Mouse (Mus musculus) myocyte (in vitro differentiated cells): ENCODE data around the gene Aven. TPM values are rescaled to one million over a fixed set of nuclear protein-coding genes. Genes with fewer than 3 reads are reported as not detected.

Source experiments
- H3K27me3 ChIP-seq: one replicate; pipeline ENCODE4 v1.6.1; 2011; ENCODE audit not compliant: control insufficient read depth, insufficient read depth, insufficient read length
- H3K36me3 ChIP-seq: one replicate; pipeline ENCODE4 v1.6.1; 2011; ENCODE audit not compliant: control insufficient read depth, insufficient read depth
- H3K4me2 ChIP-seq: one replicate; pipeline ENCODE4 v1.6.1; 2011; ENCODE audit warnings: low read depth, control low read depth
- H3K4me3 ChIP-seq: one replicate; pipeline ENCODE4 v1.5.1; 2011; ENCODE audit warnings: mild to moderate bottlenecking, control low read depth, moderate library complexity
- H3K79me2 ChIP-seq: one replicate; pipeline ENCODE4 v1.6.1; 2011; ENCODE audit not compliant: control insufficient read depth, insufficient read depth
- H3ac ChIP-seq: one replicate; pipeline ENCODE4 v1.6.1; 2011; ENCODE audit not compliant: control insufficient read depth, insufficient read length
- CEBPB ChIP-seq: IDR thresholded peaks from 2 replicates; pipeline ENCODE4 v1.6.1; 2011; ENCODE audit warnings: mild to moderate bottlenecking, moderate library complexity; ENCODE audit not compliant: poor library complexity, insufficient read depth, severe bottlenecking
- E2F4 ChIP-seq: IDR thresholded peaks from one replicate; pipeline ENCODE4 v1.6.1; 2011; ENCODE audit warnings: mild to moderate bottlenecking, control low read depth, moderate library complexity; ENCODE audit not compliant: insufficient read depth
- MAX ChIP-seq: IDR thresholded peaks from one replicate; pipeline ENCODE4 v1.6.1; 2011; ENCODE audit warnings: low read depth, mild to moderate bottlenecking, control low read depth
- MYOD1 ChIP-seq, 3 experiments: IDR thresholded peaks; one replicate each; pipeline ENCODE4 v1.6.1; 2011; ENCODE audit warnings: control low read depth in 2 of 3, low read depth in 2 of 3, mild to moderate bottlenecking in 2 of 3, moderate library complexity in 1 of 3; ENCODE audit not compliant: insufficient read length in 2 of 3, control insufficient read depth in 1 of 3
- MYOG ChIP-seq, 3 experiments: IDR thresholded peaks; one replicate each; pipeline ENCODE4 v1.6.1; 2011; ENCODE audit warnings: control low read depth in 2 of 3, low read depth in 2 of 3, mild to moderate bottlenecking in 2 of 3; ENCODE audit not compliant: insufficient read length in 2 of 3, control insufficient read depth in 1 of 3, insufficient read depth in 1 of 3
- POLR2A ChIP-seq: IDR thresholded peaks from one replicate; pipeline ENCODE4 v1.6.1; 2011; ENCODE audit warnings: low read depth, mild to moderate bottlenecking, control low read depth, moderate library complexity; ENCODE audit not compliant: insufficient read length
- POLR2AphosphoS2 ChIP-seq: IDR thresholded peaks from one replicate; pipeline ENCODE4 v1.6.1; 2011; ENCODE audit warnings: low read depth, control low read depth; ENCODE audit not compliant: insufficient read length
- SRF ChIP-seq: IDR thresholded peaks from one replicate; pipeline ENCODE4 v1.6.1; 2011; ENCODE audit warnings: low read depth; ENCODE audit not compliant: control insufficient read depth, insufficient read length
- TCF12 ChIP-seq: IDR thresholded peaks from one replicate; pipeline ENCODE4 v1.6.1; 2011; ENCODE audit warnings: mild to moderate bottlenecking, control low read depth; ENCODE audit not compliant: poor library complexity, insufficient read depth, severe bottlenecking
- TCF3 ChIP-seq: IDR thresholded peaks from one replicate; pipeline ENCODE4 v1.6.1; 2011; ENCODE audit warnings: low read depth, control low read depth; ENCODE audit not compliant: insufficient read length
- USF1 ChIP-seq: IDR thresholded peaks from one replicate; pipeline ENCODE4 v1.6.1; 2011; ENCODE audit warnings: low read depth, mild to moderate bottlenecking, control low read depth, moderate library complexity
- polyA plus RNA-seq: library from polyadenylated mRNA; unstranded; fragments of >200 nt; fragmentation: generic; extraction: Trizol; gene quantifications from one replicate; pipeline ENCODE4 v1.2.1, GENCODE M21; 2012; ENCODE audit warnings: missing spikeins

Gene Aven
- polyA plus RNA-seq, 1 experiment: 11.8 TPM

- H3K36me3 ChIP-seq: no peaks in the 10 kb centered on the region
Measured at GRCm38 (mm10) chr2:112526933-112527332, 34.2 kb downstream of the Aven start.

DNA sequence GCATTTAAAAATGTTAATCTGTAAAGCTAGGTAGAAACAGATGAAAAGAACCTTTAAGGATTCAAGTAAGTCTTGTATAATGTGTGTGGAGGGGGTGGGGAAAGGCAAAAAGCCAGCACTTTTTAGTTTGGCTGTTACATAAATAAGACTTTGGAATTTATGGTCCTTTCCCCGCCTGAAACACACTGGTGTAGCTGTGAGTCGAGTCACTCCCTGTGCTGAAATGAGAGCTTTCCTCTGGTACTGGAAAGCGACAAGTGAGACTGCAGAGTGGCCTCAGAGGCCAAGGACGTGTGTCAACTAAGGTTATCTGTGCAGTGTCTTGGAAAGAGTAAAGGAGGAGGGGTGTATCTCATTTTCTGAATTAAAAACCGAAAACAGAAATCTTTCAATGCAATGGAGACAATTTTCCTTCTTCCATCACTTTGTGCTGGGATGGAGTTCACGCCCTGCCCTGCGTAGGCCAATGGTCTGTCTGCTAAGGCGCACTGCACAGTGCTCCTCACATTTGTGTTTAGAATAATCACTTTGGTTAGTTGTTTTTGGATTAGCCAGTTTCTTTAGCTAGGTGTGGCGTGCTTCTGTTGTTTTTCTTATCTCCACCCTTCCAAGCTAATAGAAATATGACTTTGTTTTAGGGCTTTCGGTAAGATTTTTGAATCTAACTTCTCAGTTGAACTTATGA, 40.2 kb downstream of the Aven start:
- H3K4me2 ChIP-seq: no peak overlapping the region
- no peaks in the 10 kb centered on the region for H3K36me3 ChIP-seq
- H3K79me2 ChIP-seq: no peaks in the 10 kb centered on the region
- no peaks in the 10 kb centered on the region for H3K27me3 ChIP-seq
- H3ac ChIP-seq: no peak overlapping the region
- no peak for TF ChIP-seq CEBPB
- no peak for TF ChIP-seq MAX
- TF ChIP-seq USF1: no peak
- TF ChIP-seq POLR2AphosphoS2: no peak
- no peak for TF ChIP-seq POLR2A
- TF ChIP-seq MYOD1 (IDR thresholded peaks at IDR 0.05; ENCODE audit: control insufficient read depth in 1 of 3, insufficient read length in 2 of 3, low read depth in 2 of 3): no peak
- no peak for TF ChIP-seq TCF12
- no peak for TF ChIP-seq MYOG (IDR thresholded peaks at IDR 0.05; ENCODE audit: control insufficient read depth in 1 of 3, insufficient read depth in 1 of 3, insufficient read length in 2 of 3, low read depth in 2 of 3)
- no peak overlapping the region for H3K4me3 ChIP-seq

More at GRCm38 (mm10) chr2:112526933-112527332, 34.2 kb downstream of the Aven start:
- Histone ChIP-seq H3K79me2 (no peaks in the 10 kb centered on the region), H3K4me2 (no peak overlapping the region), H3ac (no peak overlapping the region), H3K4me3 (no peak overlapping the region), H3K27me3 (no peaks in the 10 kb centered on the region)
- TF ChIP-seq TCF3 (no peak), MYOD1 (IDR thresholded peaks at IDR 0.05; ENCODE audit: control insufficient read depth in 1 of 3, insufficient read length in 2 of 3, low read depth in 2 of 3) (no peak), POLR2A (no peak)

DNA sequence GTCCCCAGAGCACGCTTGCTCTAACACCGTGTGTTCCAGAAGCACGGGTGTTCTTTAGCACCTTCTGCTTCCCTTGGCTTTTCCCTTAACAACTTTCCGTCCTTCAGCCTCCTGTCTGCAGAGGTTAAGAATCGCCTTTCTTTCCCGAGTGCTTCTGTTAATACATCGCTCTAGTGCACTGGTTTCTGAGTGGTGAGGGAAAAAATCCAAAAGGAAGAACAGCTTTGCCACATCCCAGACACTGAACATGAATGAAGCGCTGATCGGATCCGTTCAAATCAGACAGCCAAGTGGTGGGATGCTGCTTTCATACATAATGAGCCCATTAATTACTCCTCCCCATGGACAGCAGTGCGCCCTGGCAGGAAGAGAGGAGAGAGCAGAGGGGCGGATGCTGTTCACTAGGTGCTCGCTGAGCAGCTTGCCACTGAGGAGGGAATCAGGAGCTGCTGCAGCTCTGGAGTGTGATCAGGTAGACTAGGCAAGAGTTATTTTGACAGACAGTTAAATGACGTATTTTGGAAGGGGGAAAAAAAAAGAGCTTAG, 42.0 kb downstream of the Aven start:
- no peak overlapping the region for H3K4me2 ChIP-seq
- no peaks in the 10 kb centered on the region for H3K27me3 ChIP-seq
- TF ChIP-seq MAX (no peak), POLR2AphosphoS2 (no peak)
- H3K4me3 ChIP-seq: no peak overlapping the region
- no peaks in the 10 kb centered on the region for H3K79me2 ChIP-seq
- no peaks in the 10 kb centered on the region for H3K36me3 ChIP-seq
- H3ac ChIP-seq: no peak overlapping the region

- no peak overlapping the region for H3K4me2 ChIP-seq
- TF ChIP-seq POLR2AphosphoS2 (no peak), MAX (no peak), SRF (no peak), MYOG (IDR thresholded peaks at IDR 0.05; ENCODE audit: control insufficient read depth in 1 of 3, insufficient read depth in 1 of 3, insufficient read length in 2 of 3, low read depth in 2 of 3) (no peak), MYOD1 (IDR thresholded peaks at IDR 0.05; ENCODE audit: control insufficient read depth in 1 of 3, insufficient read length in 2 of 3, low read depth in 2 of 3) (no peak), E2F4 (no peak), POLR2A (no peak), USF1 (no peak)
- H3K4me3 ChIP-seq: no peak overlapping the region
- H3K79me2 ChIP-seq: no peaks in the 10 kb centered on the region
- H3ac ChIP-seq: no peak overlapping the region
- no peaks in the 10 kb centered on the region for H3K27me3 ChIP-seq
- H3K36me3 ChIP-seq: no peaks in the 10 kb centered on the region
Measured at GRCm38 (mm10) chr2:112538783-112539182, 46.0 kb downstream of the Aven start.

GRCm38 (mm10) chr2:112541695-112542285, 49.0 kb downstream of the Aven start:
- no peak overlapping the region for H3K4me2 ChIP-seq
- no peak overlapping the region for H3ac ChIP-seq
- TF ChIP-seq POLR2A (no peak), MYOD1 (IDR thresholded peaks at IDR 0.05; ENCODE audit: control insufficient read depth in 1 of 3, insufficient read length in 2 of 3, low read depth in 2 of 3) (no peak), POLR2AphosphoS2 (no peak), MYOG (IDR thresholded peaks at IDR 0.05; ENCODE audit: control insufficient read depth in 1 of 3, insufficient read depth in 1 of 3, insufficient read length in 2 of 3, low read depth in 2 of 3) (no peak)

More at GRCm38 (mm10) chr2:112541695-112542285, 49.0 kb downstream of the Aven start:
- H3K4me3 ChIP-seq: no peak overlapping the region
- H3K79me2 ChIP-seq: no peaks in the 10 kb centered on the region
- no peaks in the 10 kb centered on the region for H3K36me3 ChIP-seq
- H3K27me3 ChIP-seq: no peaks in the 10 kb centered on the region
